Mouse (Mus musculus): ENCODE measurements at regions not wholly inside any gene's neighbourhood (a gene's known extent, or its start where the extent isn't known, plus 50 kb on each side); places are given as distances from the start of the nearest gene placed in this dataset.

- Histone ChIP-seq H3K36me3 (ENCODE audit: control insufficient read depth, insufficient read depth, low read length) (no peaks in the 10 kb centered on the region), H3K4me3 (ENCODE audit: low read depth, low read length) (no peak overlapping the region), H3K27ac (replicated peaks; ENCODE audit: low read depth, low read length) (no peak overlapping the region), H3K27me3 (ENCODE audit: control insufficient read depth, insufficient read depth, low read length) (no peaks in the 10 kb centered on the region), H3K9ac (ENCODE audit: low read length) (no peak overlapping the region), H3K4me2 (ENCODE audit: low read depth, severe bottlenecking) (no peak overlapping the region), H3K4me1 (ENCODE audit: control insufficient read depth, insufficient read depth, low read length) (no peaks in the 10 kb centered on the region), H3K9me3 (ENCODE audit: control insufficient read depth, low read length) (no peaks in the 10 kb centered on the region)
- DNase-seq (ENCODE audit: low spot score) (no peak), ATAC-seq (ENCODE audit: insufficient number of reproducible peaks, low FRiP score, low TSS enrichment, low read depth) (no peak)
- 61% methylated on average over 7 of the region's 7 CpGs for WGBS
These were observed 217.5 kb upstream of the Isl1 start for GRCm38 (mm10) chr13:116527037-116527436.

- WGBS, result 7% methylated on average over 8 of the region's 8 CpGs
- Histone ChIP-seq H3K27ac (replicated peaks; ENCODE audit: low read depth, low read length) (no peak overlapping the region), H3K9ac (ENCODE audit: low read length) (no peak overlapping the region), H3K27me3 (ENCODE audit: control insufficient read depth, insufficient read depth, low read length) (no peaks in the 10 kb centered on the region), H3K4me1 (ENCODE audit: control insufficient read depth, insufficient read depth, low read length) (no peaks in the 10 kb centered on the region), H3K36me3 (ENCODE audit: control insufficient read depth, insufficient read depth, low read length) (no peaks in the 10 kb centered on the region), H3K4me2 (ENCODE audit: low read depth, severe bottlenecking) (0 out of 2 replicates have a peak overlapping the region, but pooled peaks have one; percentile 16), H3K9me3 (ENCODE audit: control insufficient read depth, low read length) (no peaks in the 10 kb centered on the region), H3K4me3 (ENCODE audit: low read depth, low read length) (no peak overlapping the region)
- no peak for ATAC-seq (ENCODE audit: insufficient number of reproducible peaks, low FRiP score, low TSS enrichment, low read depth)
- no peak for DNase-seq (ENCODE audit: low spot score)
These were observed 214.3 kb upstream of the Isl1 start for GRCm38 (mm10) chr13:116523713-116524303.

GRCm38 (mm10) chr13:116514640-116515311, 205.3 kb upstream of the Isl1 start:
- Histone ChIP-seq H3K4me1 (ENCODE audit: control insufficient read depth, insufficient read depth, low read length) (peaks cover 5% of the 10 kb centered on the region; the same call in 1 of the 2 replicates), H3K9ac (ENCODE audit: low read length) (no peak overlapping the region), H3K27me3 (ENCODE audit: control insufficient read depth, insufficient read depth, low read length) (no peaks in the 10 kb centered on the region), H3K4me2 (ENCODE audit: low read depth, severe bottlenecking) (peak overlapping the region; percentile 31; the same call in 1 of the 2 replicates), H3K36me3 (ENCODE audit: control insufficient read depth, insufficient read depth, low read length) (no peaks in the 10 kb centered on the region), H3K9me3 (ENCODE audit: control insufficient read depth, low read length) (no peaks in the 10 kb centered on the region), H3K4me3 (ENCODE audit: low read depth, low read length) (no peak overlapping the region), H3K27ac (replicated peaks; ENCODE audit: low read depth, low read length) (no peak overlapping the region)
- ATAC-seq (ENCODE audit: insufficient number of reproducible peaks, low FRiP score, low TSS enrichment, low read depth), result peak; percentile 72; the same call in 1 of the 2 replicates
- DNase-seq (ENCODE audit: low spot score), result no peak
- WGBS, result 4% methylated on average over 13 of the region's 13 CpGs

GRCm38 (mm10) chr13:116514256-116514639, 204.8 kb upstream of the Isl1 start:
- H3K9me3 ChIP-seq (ENCODE audit: control insufficient read depth, low read length), result no peaks in the 10 kb centered on the region
- DNase-seq (ENCODE audit: low spot score) (no peak), ATAC-seq (ENCODE audit: insufficient number of reproducible peaks, low FRiP score, low TSS enrichment, low read depth) (no peak)
- no peaks in the 10 kb centered on the region for H3K36me3 ChIP-seq (ENCODE audit: control insufficient read depth, insufficient read depth, low read length)
- H3K4me2 ChIP-seq (ENCODE audit: low read depth, severe bottlenecking), result peak overlapping the region; percentile 31; the same call in 1 of the 2 replicates
- no peak overlapping the region for H3K9ac ChIP-seq (ENCODE audit: low read length)
- peaks cover 5% of the 10 kb centered on the region; the same call in 1 of the 2 replicates for H3K4me1 ChIP-seq (ENCODE audit: control insufficient read depth, insufficient read depth, low read length)
- no peaks in the 10 kb centered on the region for H3K27me3 ChIP-seq (ENCODE audit: control insufficient read depth, insufficient read depth, low read length)
- no peak overlapping the region for H3K27ac ChIP-seq (replicated peaks; ENCODE audit: low read depth, low read length)
- 57% methylated on average over 7 of the region's 7 CpGs for WGBS
- no peak overlapping the region for H3K4me3 ChIP-seq (ENCODE audit: low read depth, low read length)

GRCm38 (mm10) chr13:116512398-116512797, 202.9 kb upstream of the Isl1 start:
- H3K9ac ChIP-seq (ENCODE audit: low read length), result no peak overlapping the region
- ATAC-seq (ENCODE audit: insufficient number of reproducible peaks, low FRiP score, low TSS enrichment, low read depth), result no peak
- no peaks in the 10 kb centered on the region for H3K36me3 ChIP-seq (ENCODE audit: control insufficient read depth, insufficient read depth, low read length)
- no peaks in the 10 kb centered on the region for H3K9me3 ChIP-seq (ENCODE audit: control insufficient read depth, low read length)
- no peak overlapping the region for H3K4me3 ChIP-seq (ENCODE audit: low read depth, low read length)
- peaks cover 5% of the 10 kb centered on the region; the same call in 1 of the 2 replicates for H3K4me1 ChIP-seq (ENCODE audit: control insufficient read depth, insufficient read depth, low read length)
- 78% methylated on average over 4 of the region's 4 CpGs for WGBS
- no peak overlapping the region for H3K27ac ChIP-seq (replicated peaks; ENCODE audit: low read depth, low read length)
- no peaks in the 10 kb centered on the region for H3K27me3 ChIP-seq (ENCODE audit: control insufficient read depth, insufficient read depth, low read length)
- DNase-seq (ENCODE audit: low spot score), result no peak
- H3K4me2 ChIP-seq (ENCODE audit: low read depth, severe bottlenecking), result no peak overlapping the region

- Histone ChIP-seq H3K4me3 (ENCODE audit: low read depth, low read length) (no peak overlapping the region), H3K4me1 (ENCODE audit: control insufficient read depth, insufficient read depth, low read length) (no peaks in the 10 kb centered on the region), H3K27me3 (ENCODE audit: control insufficient read depth, insufficient read depth, low read length) (no peaks in the 10 kb centered on the region), H3K4me2 (ENCODE audit: low read depth, severe bottlenecking) (no peak overlapping the region), H3K36me3 (ENCODE audit: control insufficient read depth, insufficient read depth, low read length) (no peaks in the 10 kb centered on the region), H3K9me3 (ENCODE audit: control insufficient read depth, low read length) (no peaks in the 10 kb centered on the region), H3K9ac (ENCODE audit: low read length) (no peak overlapping the region), H3K27ac (replicated peaks; ENCODE audit: low read depth, low read length) (no peak overlapping the region)
- ATAC-seq (ENCODE audit: insufficient number of reproducible peaks, low FRiP score, low TSS enrichment, low read depth), result no peak
- 66% methylated on average over 7 of the region's 7 CpGs for WGBS
- DNase-seq (ENCODE audit: low spot score), result no peak
These were observed 198.8 kb upstream of the Isl1 start for GRCm38 (mm10) chr13:116508213-116508811.

- Histone ChIP-seq H3K27me3 (ENCODE audit: control insufficient read depth, insufficient read depth, low read length) (no peaks in the 10 kb centered on the region), H3K4me2 (ENCODE audit: low read depth, severe bottlenecking) (no peak overlapping the region), H3K27ac (replicated peaks; ENCODE audit: low read depth, low read length) (no peak overlapping the region), H3K9me3 (ENCODE audit: control insufficient read depth, low read length) (no peaks in the 10 kb centered on the region), H3K9ac (ENCODE audit: low read length) (no peak overlapping the region), H3K36me3 (ENCODE audit: control insufficient read depth, insufficient read depth, low read length) (no peaks in the 10 kb centered on the region), H3K4me1 (ENCODE audit: control insufficient read depth, insufficient read depth, low read length) (0 out of 2 replicates have a peak, but pooled peaks cover 2% of the 10 kb centered on the region), H3K4me3 (ENCODE audit: low read depth, low read length) (no peak overlapping the region)
- WGBS, result 45% methylated on average over 6 of the region's 6 CpGs
- ATAC-seq (ENCODE audit: insufficient number of reproducible peaks, low FRiP score, low TSS enrichment, low read depth) (no peak), DNase-seq (ENCODE audit: low spot score) (no peak)
These were observed 188.3 kb upstream of the Isl1 start for GRCm38 (mm10) chr13:116497659-116498414.

GRCm38 (mm10) chr13:116495641-116496040, 186.2 kb upstream of the Isl1 start:
- WGBS, result 7% methylated on average over 2 of the region's 2 CpGs
- Histone ChIP-seq H3K4me3 (ENCODE audit: low read depth, low read length) (no peak overlapping the region), H3K9ac (ENCODE audit: low read length) (no peak overlapping the region), H3K27ac (replicated peaks; ENCODE audit: low read depth, low read length) (no peak overlapping the region), H3K4me1 (ENCODE audit: control insufficient read depth, insufficient read depth, low read length) (0 out of 2 replicates have a peak, but pooled peaks cover 2% of the 10 kb centered on the region), H3K36me3 (ENCODE audit: control insufficient read depth, insufficient read depth, low read length) (no peaks in the 10 kb centered on the region), H3K27me3 (ENCODE audit: control insufficient read depth, insufficient read depth, low read length) (no peaks in the 10 kb centered on the region), H3K9me3 (ENCODE audit: control insufficient read depth, low read length) (no peaks in the 10 kb centered on the region), H3K4me2 (ENCODE audit: low read depth, severe bottlenecking) (no peak overlapping the region)
- ATAC-seq (ENCODE audit: insufficient number of reproducible peaks, low FRiP score, low TSS enrichment, low read depth) (no peak), DNase-seq (ENCODE audit: low spot score) (no peak)

Data from limb, embryonic 11.5 days (tissue).